Mouse (Mus musculus): ENCODE measurements at regions not wholly inside any gene's neighbourhood (a gene's known extent, or its start where the extent isn't known, plus 50 kb on each side); places are given as distances from the start of the nearest gene placed in this dataset.
"Not testable (repeated sequence)": the region's sequence is repeated elsewhere in the genome, so short reads cannot be mapped to it uniquely, and the experiment has no call there.

DNA sequence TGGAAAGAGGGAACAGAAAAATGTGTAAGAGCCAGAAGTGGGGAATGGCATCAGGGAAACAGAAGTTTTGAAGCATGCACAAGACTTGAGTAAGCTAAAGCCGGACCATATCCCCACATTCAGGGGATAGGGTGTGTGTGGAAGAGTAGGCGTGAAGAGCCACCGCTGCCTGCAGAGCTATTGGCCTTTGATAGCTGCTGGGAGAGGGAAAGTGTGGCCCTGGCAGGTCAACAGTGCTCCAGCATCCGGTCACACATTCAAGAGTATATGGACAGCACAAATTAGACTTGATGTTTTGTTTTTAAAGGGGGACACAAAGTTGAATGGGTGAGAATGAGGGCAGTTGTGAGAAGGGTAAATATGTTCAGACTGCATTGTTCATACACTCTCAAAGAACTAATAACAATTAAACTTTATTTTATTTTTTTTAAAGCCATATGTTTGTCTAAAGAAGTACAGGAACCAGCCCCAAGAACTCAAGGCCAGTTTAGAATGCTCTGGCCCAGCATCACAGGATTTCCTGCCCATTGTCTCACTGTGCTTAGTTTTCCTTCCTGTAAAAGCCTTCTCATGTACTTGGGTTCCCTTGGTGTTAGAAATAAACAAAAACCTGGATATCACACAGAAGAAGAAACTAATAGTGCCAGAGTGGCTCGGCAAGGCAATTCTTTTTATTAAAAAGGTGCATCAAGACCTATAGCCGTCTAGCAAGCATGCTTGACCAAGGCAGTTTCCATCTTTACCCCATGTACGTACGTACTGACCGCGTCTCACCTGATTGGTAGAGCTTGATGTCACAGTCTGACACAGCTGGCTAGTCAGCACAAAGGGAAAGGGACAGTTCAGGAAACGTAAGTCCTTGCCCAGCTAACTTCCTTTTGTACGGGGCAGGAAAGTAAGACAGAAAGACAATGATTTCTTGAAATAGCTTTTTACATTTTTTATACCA is 144.6 kb upstream of the Rbbp6 start:
- no peak for DNase-seq

DNA sequence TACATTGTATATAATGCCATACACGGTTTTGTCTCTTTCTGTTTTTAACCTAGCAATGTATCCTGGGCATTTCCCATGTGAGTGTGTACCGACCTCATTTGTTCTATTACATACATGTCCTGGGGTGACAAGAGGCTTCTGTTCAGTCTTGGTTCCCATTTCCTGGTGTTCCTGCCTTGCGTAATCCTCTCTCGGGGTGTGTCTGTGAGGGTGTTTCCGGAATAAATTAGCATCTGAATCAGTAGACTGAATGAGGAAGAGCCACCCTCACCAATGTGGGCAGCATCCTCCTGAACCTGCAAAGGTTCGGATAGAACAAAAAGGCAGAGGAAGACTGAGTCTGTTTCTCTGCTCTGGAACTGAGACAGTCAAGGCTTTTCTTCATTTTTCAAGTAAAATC is 142.1 kb upstream of the Rbbp6 start:
- DNase-seq: no peak

DNA sequence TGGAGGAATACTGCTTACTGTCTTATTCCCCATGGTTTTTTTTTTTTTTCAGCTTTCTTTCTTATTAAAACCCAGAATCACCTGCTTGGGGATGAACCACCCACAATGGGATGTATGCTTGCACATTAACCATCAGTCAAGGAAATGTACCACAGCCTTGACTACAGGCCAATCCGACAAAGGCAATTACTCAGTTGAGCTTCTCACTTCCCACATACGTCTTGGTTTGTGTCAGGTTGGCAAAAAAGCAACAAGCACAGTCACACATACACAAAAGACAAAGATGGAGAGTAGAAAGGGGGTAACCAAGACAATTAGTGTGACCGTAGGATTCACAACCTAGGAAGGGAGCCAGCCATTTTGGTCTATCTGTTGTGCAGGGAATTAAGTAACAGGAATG is 126.4 kb upstream of the Rbbp6 start:
- DNase-seq: no peak

DNA sequence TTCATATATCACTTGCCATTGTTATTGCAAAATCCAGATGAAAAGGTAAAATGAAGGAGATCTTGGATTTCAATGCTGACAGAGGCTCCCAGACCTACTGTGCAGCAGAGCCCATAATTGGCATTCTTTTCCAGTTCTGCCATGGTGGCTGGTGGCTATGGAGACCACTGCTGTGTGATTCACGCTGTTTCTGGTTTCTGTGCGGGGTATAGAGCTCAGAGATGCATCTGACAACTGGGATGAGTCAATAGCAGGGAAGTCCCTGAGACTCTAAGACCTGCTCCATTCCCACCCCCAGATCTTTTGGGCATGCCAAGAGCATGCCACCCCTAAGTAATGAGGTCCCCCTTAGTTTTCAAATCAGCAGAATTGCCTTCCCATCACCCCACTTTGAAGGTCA is 120.7 kb upstream of the Rbbp6 start:
- no peak for DNase-seq

DNA sequence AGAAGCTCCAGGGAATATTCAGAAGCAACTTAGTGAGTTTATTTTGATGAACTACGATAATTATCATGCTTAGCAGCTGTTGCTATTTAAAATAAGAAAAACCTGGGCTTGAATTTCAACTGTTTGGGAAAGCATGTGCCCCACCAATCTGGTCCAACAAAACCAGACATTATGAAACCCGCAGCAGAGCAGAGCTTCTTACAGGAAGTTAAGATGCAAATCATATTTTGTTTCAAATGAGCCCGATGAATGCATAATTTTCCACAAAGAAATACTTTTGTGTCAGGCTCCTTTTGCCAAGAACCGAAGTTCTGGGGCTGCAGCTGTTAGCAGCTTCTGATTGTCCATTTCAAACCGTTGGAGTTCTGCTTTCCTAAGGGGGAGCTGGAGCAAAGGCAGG is 118.1 kb upstream of the Rbbp6 start:
- no peak for DNase-seq

DNA sequence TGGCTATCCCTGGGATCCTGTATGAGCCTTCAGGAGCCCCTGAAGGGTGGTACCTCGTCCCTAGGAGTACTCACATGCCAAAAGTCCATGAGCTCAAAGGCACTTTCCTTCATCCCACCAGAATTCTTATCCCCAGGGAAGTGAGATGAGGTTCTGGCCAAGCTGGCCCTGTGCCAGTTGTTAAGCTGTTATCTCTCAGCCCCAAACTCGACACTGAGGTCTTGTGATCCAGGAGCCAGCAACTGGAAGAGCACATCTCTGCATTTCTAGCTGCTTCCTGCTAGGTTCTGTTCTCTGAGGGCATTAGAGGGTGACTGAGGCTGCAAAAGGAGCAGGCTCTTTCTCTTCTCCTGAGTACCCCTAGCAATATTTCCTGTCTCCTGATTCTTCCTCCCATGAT is 92.1 kb upstream of the Rbbp6 start:
- peak; percentile 6 to 9 for DNase-seq

DNA sequence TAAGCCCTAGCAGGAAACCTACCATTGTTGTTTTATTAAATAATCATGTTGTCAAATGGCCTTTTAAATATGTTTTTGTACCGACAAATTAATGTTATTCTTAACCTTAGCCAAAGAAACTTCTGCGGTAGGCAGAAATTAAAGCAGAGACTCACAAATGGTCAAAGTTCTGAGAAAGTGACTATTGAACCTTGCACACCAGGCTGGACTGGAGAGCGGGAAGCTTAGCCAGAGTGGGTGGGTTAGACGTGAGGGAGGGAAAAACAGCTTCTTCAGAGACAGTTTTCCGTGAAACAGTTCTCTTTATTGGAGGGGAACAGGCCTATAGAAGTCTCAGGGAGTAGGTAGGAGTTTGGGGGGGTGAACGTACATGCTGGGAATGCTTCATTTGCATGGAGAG is 89.2 kb upstream of the Rbbp6 start:
- DNase-seq: no peak

DNA sequence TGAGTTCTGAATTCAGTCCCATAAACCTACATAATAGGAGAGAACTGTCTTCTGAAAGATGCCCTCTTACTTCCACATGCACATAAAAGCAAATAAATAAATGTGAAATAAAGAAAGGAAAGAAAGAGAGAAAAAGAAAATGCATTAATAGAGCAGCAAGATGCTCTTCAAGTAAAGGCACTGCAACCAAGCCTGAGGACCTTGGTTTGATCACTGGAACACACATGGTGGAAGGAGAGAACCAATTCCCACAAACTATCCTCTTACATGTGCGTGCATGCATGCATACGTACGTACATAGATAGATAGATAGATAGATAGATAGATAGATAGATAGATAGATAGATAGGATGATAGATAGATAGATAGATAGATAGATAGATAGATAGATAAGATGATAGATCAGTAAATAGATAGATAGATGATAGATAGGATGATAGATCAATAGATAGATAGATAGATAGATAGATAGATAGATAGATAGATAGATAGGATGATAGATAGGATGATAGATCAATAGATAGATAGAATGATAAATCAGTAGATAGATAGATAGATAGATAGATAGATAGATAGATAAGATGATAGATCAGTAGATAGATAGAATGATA is 83.5 kb upstream of the Rbbp6 start:
- DNase-seq: not testable (repeated sequence)

DNA sequence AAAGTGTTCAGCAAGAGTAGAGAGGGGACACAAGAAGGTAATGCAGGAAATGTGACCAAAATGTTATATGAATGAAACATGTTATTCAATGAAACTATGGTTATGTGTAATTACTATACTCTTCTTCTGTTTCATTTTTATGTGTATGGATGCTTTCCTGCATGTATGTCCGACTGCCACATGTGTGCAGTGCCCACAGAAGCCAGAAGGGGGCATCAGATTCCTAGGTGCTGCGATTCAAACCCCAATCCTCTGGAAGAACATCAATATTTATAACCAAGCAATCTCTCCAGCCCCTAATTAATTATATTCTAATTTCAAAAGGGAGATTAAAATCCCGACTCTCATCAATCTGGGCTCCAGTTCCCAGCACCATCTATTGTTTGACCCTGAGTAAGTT is 78.7 kb upstream of the Rbbp6 start:
- no peak for DNase-seq

DNA sequence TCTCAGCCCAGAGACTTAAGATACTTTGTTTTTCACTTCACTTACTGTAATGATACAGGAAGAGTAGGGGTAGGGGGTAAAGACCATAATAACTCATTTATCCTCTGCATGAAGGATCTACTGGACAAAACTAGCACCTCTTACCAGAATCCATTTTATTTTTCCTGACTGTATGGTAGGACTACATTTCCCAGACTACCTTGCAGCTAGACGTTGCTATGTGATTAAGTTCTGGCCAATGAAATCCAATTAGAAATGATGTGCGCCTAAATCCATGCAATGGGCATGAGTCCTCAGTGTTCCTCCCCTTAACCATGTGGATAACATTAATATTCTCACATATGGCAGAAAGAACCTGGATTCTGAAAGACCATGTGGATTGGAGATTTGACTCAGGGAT is 68.3 kb upstream of the Rbbp6 start:
- DNase-seq: no peak

DNA sequence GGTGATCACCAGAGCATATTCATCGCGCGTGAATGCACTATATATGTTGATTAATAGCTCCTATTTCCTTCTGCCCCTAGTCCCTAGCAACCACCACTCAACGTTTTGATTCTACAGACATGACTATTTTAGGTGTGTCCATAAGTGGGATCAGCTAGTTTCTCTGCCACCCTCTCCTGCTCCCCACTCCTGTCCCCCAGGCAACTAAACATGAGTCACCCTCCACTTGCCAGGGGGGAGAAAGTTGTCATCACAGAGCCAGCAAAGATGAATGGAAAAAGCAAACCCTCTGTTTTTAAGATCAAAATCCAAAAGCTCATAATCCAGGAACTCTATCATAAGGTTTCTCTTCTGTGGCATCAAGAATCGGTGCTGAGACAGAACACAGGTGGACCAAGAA is 59.4 kb upstream of the Rbbp6 start:
- no peak for DNase-seq

DNA sequence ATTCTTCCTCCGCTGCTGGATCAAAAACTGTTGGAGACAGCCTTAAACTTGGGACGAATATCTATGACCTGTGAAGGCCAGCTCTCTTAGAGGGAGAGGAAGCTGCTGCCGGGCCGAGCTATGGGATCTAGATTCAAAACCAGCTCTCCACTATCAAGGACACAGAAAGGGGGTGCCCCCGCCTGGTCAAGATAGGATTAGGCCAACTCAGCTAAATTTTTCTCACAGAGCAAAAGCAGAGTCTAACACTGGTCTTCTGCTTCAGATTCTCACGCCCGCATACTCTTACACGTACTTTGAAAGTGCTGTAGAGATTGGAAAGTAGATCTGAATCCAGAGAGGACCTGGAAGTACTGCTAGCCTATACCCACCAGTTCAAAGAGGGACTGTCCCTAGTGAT is 56.2 kb upstream of the Rbbp6 start:
- peak; percentile 29 to 32 for DNase-seq
